Comparison of ENCODE assay signal across 14 mouse cellular contexts in the genomic region with DNA sequence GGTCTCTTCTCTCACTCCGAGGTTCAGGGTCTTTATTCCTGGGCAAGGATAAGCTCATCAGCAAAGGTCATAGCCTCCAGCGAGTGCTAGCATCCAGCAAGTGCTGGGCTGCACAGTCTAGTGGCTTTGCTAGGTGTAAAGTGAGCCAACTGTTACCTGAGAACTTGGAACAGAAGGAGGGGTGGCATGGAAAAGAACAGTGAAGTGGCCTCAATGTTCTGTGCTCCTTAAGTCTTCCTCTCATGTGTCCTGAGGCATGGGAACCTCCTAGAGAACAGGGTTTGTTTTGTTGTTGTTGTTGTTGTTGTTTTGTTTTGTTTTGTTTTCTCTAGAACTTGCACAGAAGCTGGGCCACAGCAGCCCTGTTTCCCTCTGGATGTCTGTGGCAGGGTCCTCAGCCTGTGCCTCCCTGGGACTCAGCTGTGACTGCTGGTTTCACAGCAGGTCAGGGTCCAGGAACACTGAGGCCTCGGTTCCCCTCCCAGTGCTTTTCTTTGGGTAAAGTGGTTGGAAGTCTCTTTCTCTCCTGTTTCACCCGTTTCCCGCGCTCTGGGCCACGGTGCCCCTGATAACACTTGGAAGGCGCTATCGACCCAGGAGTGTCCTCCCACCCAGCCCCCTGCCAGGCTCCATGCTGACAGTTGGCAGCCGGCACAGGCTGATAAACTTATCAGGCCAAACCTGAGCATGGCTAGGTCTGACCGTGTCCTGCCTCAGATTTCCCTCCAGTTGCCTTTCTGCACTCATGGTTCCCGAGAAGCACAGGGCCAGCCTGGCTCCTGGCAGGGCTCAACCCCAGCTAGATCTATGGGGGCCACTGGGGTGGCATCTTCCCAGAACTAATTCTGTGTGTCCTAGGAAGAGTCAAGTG. TPM values are rescaled to one million over a fixed set of nuclear protein-coding genes. Genes with fewer than 3 reads are reported as not detected.
A peak's percentile ranks its signal among the peaks of the same experiment; 100 is the strongest.
DNase-seq lines count a peak whose midpoint lies in the region; ATAC-seq and TF ChIP-seq lines count a peak whose summit lies in the region.
"Had no signal": no experiment of that assay in that cellular context is flagged by ENCODE, and none has a peak within 500 bp of the region (broad histone marks: within the 10 kb centered on the region; RNA-seq: fewer than 3 reads in every experiment).

No protein-coding gene starts in this region.

- TF ChIP-seq CTCF in thymus, adult 2 months (IDR thresholded peaks at IDR 0.05; ENCODE audit: borderline replicate concordance, control insufficient read depth, extremely low read depth, insufficient read depth, low read length, poor library complexity), result no peak

- H3K9ac ChIP-seq in heart, embryonic 11.5 days (ENCODE audit: low read depth, low read length), result peak overlapping the region; percentile 48
- no peak overlapping the region for H3K9ac ChIP-seq in lung, embryonic 15.5 days
- peak overlapping the region; percentile 72 for H3K9ac ChIP-seq in liver, embryonic 16.5 days (ENCODE audit: low read depth, low read length)
- H3K9ac ChIP-seq in stomach, embryonic 16.5 days (ENCODE audit: low read length), result peak overlapping the region; percentile 49; the same call in 1 of the 2 replicates
- H3K9ac ChIP-seq: hindbrain, embryonic 15.5 days had no signal

- intact Hi-C loops in heart, postnatal 10 days (cut with DNase I), result no loop called here

- H3K27me3 ChIP-seq in heart, embryonic 11.5 days (ENCODE audit: control insufficient read depth, insufficient read depth, low read length), result no peaks in the 10 kb centered on the region
- H3K27me3 ChIP-seq in lung, embryonic 15.5 days, result no peaks in the 10 kb centered on the region
- no peaks in the 10 kb centered on the region for H3K27me3 ChIP-seq in liver, embryonic 16.5 days (ENCODE audit: control insufficient read depth, insufficient read depth, low read depth, low read length)
- no peaks in the 10 kb centered on the region for H3K27me3 ChIP-seq in stomach, embryonic 16.5 days (ENCODE audit: control insufficient read depth, insufficient read depth, low read length)
- H3K27me3 ChIP-seq in thymus, adult 2 months (ENCODE audit: control insufficient read depth, insufficient read depth, low read length), result no peaks in the 10 kb centered on the region
- H3K27me3 ChIP-seq: hindbrain, embryonic 15.5 days had no signal

- H3K4me1 ChIP-seq in heart, embryonic 11.5 days (ENCODE audit: control insufficient read depth, insufficient read depth, low read length), result peaks cover 35% of the 10 kb centered on the region
- H3K4me1 ChIP-seq in lung, embryonic 15.5 days, result no peaks in the 10 kb centered on the region
- H3K4me1 ChIP-seq in liver, embryonic 16.5 days (ENCODE audit: control insufficient read depth, low read depth, low read length), result peaks cover 84% of the 10 kb centered on the region
- H3K4me1 ChIP-seq in stomach, embryonic 16.5 days (ENCODE audit: control insufficient read depth, insufficient read depth, low read length), result peaks cover 9% of the 10 kb centered on the region
- H3K4me1 ChIP-seq in thymus, adult 2 months (replicated peaks; ENCODE audit: control insufficient read depth, insufficient read depth, low read length), result peaks cover 35% of the 10 kb centered on the region
- H3K4me1 ChIP-seq: hindbrain, embryonic 15.5 days had no signal

- peak; percentile 74 for ATAC-seq in heart, embryonic 11.5 days (replicated peaks; ENCODE audit: insufficient number of reproducible peaks, low FRiP score, low TSS enrichment)
- peak; percentile 44; the same call in 1 of the 2 replicates for ATAC-seq in lung, embryonic 15.5 days (ENCODE audit: borderline replicate concordance, extremely low read depth, low FRiP score, low TSS enrichment)
- peak; percentile 89 for ATAC-seq in liver, embryonic 16.5 days (ENCODE audit: low read depth)
- peak; percentile 80 for ATAC-seq in stomach, embryonic 16.5 days (ENCODE audit: insufficient read depth, low FRiP score)
- ATAC-seq: forebrain, embryonic 14.5 days had no signal

- no peaks in the 10 kb centered on the region for H3K9me3 ChIP-seq in heart, embryonic 11.5 days (replicated peaks; ENCODE audit: control insufficient read depth, low read length)
- H3K9me3 ChIP-seq in lung, embryonic 15.5 days, result no peaks in the 10 kb centered on the region
- 0 out of 2 replicates have a peak, but pooled peaks cover 2% of the 10 kb centered on the region for H3K9me3 ChIP-seq in liver, embryonic 16.5 days (replicated peaks; ENCODE audit: control insufficient read depth, low read length)
- H3K9me3 ChIP-seq in stomach, embryonic 16.5 days (replicated peaks; ENCODE audit: control insufficient read depth, low read length), result no peaks in the 10 kb centered on the region
- H3K9me3 ChIP-seq: hindbrain, embryonic 15.5 days had no signal

- 0 out of 2 replicates have a peak overlapping the region, but pooled peaks have one; percentile 9 for H3K4me2 ChIP-seq in heart, embryonic 11.5 days
- no peak overlapping the region for H3K4me2 ChIP-seq in lung, embryonic 15.5 days
- peak overlapping the region; percentile 69 for H3K4me2 ChIP-seq in liver, embryonic 16.5 days (ENCODE audit: low read depth, low read length)
- no peak overlapping the region for H3K4me2 ChIP-seq in stomach, embryonic 16.5 days (ENCODE audit: low read depth, low read length)
- H3K4me2 ChIP-seq: hindbrain, embryonic 15.5 days had no signal

- H3K4me3 ChIP-seq in heart, embryonic 11.5 days (ENCODE audit: low read depth, low read length), result no peak overlapping the region
- no peak overlapping the region for H3K4me3 ChIP-seq in lung, embryonic 15.5 days
- peak overlapping the region; percentile 29 for H3K4me3 ChIP-seq in liver, embryonic 16.5 days (ENCODE audit: low read depth, low read length)
- H3K4me3 ChIP-seq in stomach, embryonic 16.5 days (replicated peaks; ENCODE audit: low read length), result no peak overlapping the region
- no peak overlapping the region for H3K4me3 ChIP-seq in thymus, adult 2 months (ENCODE audit: control insufficient read depth, insufficient read depth, low read length)
- H3K4me3 ChIP-seq: hindbrain, embryonic 15.5 days had no signal

- no peak for DNase-seq in heart, postnatal 10 days
- DNase-seq in lung, postnatal 36 days, result no peak
- no peak for DNase-seq in cerebellum, adult 11 months
- DNase-seq in thymus, adult 2 months, result no peak
- DNase-seq: gastrocnemius, postnatal 25 days; left cerebral cortex, postnatal 4 days; retina, postnatal 1 day had no signal

- 15% methylated on average over 12 of the region's 12 CpGs for WGBS in heart, embryonic 11.5 days (ENCODE audit: insufficient replicate concordance)
- 32% methylated on average over 12 of the region's 12 CpGs for WGBS in lung, embryonic 15.5 days
- WGBS in liver, embryonic 16.5 days (ENCODE audit: insufficient replicate concordance), result 10% methylated on average over 12 of the region's 12 CpGs
- 46% methylated on average over 12 of the region's 12 CpGs for WGBS in stomach, embryonic 16.5 days
- WGBS in thymus, adult 2 months, result 81% methylated on average over 12 of the region's 12 CpGs

- H3K36me3 ChIP-seq in heart, embryonic 11.5 days (ENCODE audit: control insufficient read depth, insufficient read depth, low read length), result no peaks in the 10 kb centered on the region
- H3K36me3 ChIP-seq in lung, embryonic 15.5 days, result no peaks in the 10 kb centered on the region
- no peaks in the 10 kb centered on the region for H3K36me3 ChIP-seq in liver, embryonic 16.5 days (ENCODE audit: control insufficient read depth, insufficient read depth)
- no peaks in the 10 kb centered on the region for H3K36me3 ChIP-seq in stomach, embryonic 16.5 days (ENCODE audit: control insufficient read depth, insufficient read depth, low read length)
- H3K36me3 ChIP-seq in thymus, adult 2 months (ENCODE audit: control insufficient read depth, insufficient read depth, low read length), result no peaks in the 10 kb centered on the region
- H3K36me3 ChIP-seq: hindbrain, embryonic 15.5 days had no signal

- no peak for TF ChIP-seq POLR2A in thymus, adult 2 months (IDR thresholded peaks at IDR 0.05; ENCODE audit: control insufficient read depth, extremely low read depth, insufficient read depth, low read length, poor library complexity)

- H3K27ac ChIP-seq in heart, embryonic 11.5 days (ENCODE audit: low read depth, low read length), result peak overlapping the region; percentile 24; the same call in 1 of the 2 replicates
- H3K27ac ChIP-seq in lung, embryonic 15.5 days, result no peak overlapping the region
- peak overlapping the region; percentile 94 for H3K27ac ChIP-seq in liver, embryonic 16.5 days (ENCODE audit: low read length)
- H3K27ac ChIP-seq in stomach, embryonic 16.5 days (ENCODE audit: low read length), result no peak overlapping the region
- no peak overlapping the region for H3K27ac ChIP-seq in thymus, adult 2 months (ENCODE audit: control insufficient read depth, insufficient read depth, low read length)
- H3K27ac ChIP-seq: hindbrain, embryonic 15.5 days; macrophage had no signal

RNA-seq across cellular contexts. Expression of a gene that starts 18.4 kb away (rescaled TPM):
- 22.5 and 23.3 TPM in 2 replicates for polyA plus RNA-seq in heart, embryonic 11.5 days (2014; fragmentation: Nextera tagmentation; extraction: Ambion mirVana)
- total RNA-seq in heart, postnatal 10 days (2021), result 10 to 100 TPM; 14.1 to 15.4 TPM
- polyA plus RNA-seq in lung, embryonic 15.5 days (2015; fragmentation: Nextera tagmentation; extraction: Ambion mirVana), result 45.3 and 46.7 TPM in 2 replicates
- 12.1 TPM in 2 replicates for polyA plus RNA-seq in liver, embryonic 16.5 days (2015; fragmentation: Nextera tagmentation; extraction: Ambion mirVana)
- 37.2 and 38.2 TPM in 2 replicates for polyA plus RNA-seq in stomach, embryonic 16.5 days (2015; fragmentation: Nextera tagmentation; extraction: Ambion mirVana)
- 33.7 and 34.5 TPM in 2 replicates for polyA plus RNA-seq in thymus, adult 2 months (2012; rRNA removed)

RNA-seq across cellular contexts. Expression of a gene that starts 19.8 kb away (rescaled TPM):
- 7.6 and 10.9 TPM in 2 replicates for polyA plus RNA-seq in heart, embryonic 11.5 days (2014; fragmentation: Nextera tagmentation; extraction: Ambion mirVana)
- total RNA-seq in heart, postnatal 10 days (2021), result not detected
- 0.49 and 1.0 TPM in 2 replicates for polyA plus RNA-seq in lung, embryonic 15.5 days (2015; fragmentation: Nextera tagmentation; extraction: Ambion mirVana)
- 88.7 and 89.4 TPM in 2 replicates for polyA plus RNA-seq in liver, embryonic 16.5 days (2015; fragmentation: Nextera tagmentation; extraction: Ambion mirVana)
- polyA plus RNA-seq in stomach, embryonic 16.5 days (2015; fragmentation: Nextera tagmentation; extraction: Ambion mirVana), result 4.3 and 6.5 TPM in 2 replicates
- polyA plus RNA-seq in thymus, adult 2 months (2012; rRNA removed), result 1.8 and 2.0 TPM in 2 replicates
- total RNA-seq: gastrocnemius, postnatal 25 days; left cerebral cortex, postnatal 4 days had no signal
- polyA plus RNA-seq: forebrain, embryonic 14.5 days had no signal

RNA-seq across cellular contexts. Expression of a gene that starts 38.8 kb away (rescaled TPM):
- polyA plus RNA-seq in heart, embryonic 11.5 days (2014; fragmentation: Nextera tagmentation; extraction: Ambion mirVana), result not detected in 2 replicates
- total RNA-seq in heart, postnatal 10 days (2021), result not detected
- 1.9 TPM in 1 of 2 replicates, not detected in the other for polyA plus RNA-seq in lung, embryonic 15.5 days (2015; fragmentation: Nextera tagmentation; extraction: Ambion mirVana)
- polyA plus RNA-seq in liver, embryonic 16.5 days (2015; fragmentation: Nextera tagmentation; extraction: Ambion mirVana), result 1.6 and 9.7 TPM in 2 replicates
- polyA plus RNA-seq in stomach, embryonic 16.5 days (2015; fragmentation: Nextera tagmentation; extraction: Ambion mirVana), result 562 and 718 TPM in 2 replicates
- polyA plus RNA-seq in thymus, adult 2 months (2012; rRNA removed), result 0.42 and 0.49 TPM in 2 replicates
- total RNA-seq: gastrocnemius, postnatal 25 days; left cerebral cortex, postnatal 4 days had no signal
- polyA plus RNA-seq: forebrain, embryonic 14.5 days; macrophage had no signal

RNA-seq across cellular contexts. Expression of a gene that starts 39.1 kb away (rescaled TPM):
- polyA plus RNA-seq in heart, embryonic 11.5 days (2014; fragmentation: Nextera tagmentation; extraction: Ambion mirVana), result 14.2 and 16.2 TPM in 2 replicates
- total RNA-seq in heart, postnatal 10 days (2021), result 10 to 100 TPM; 16.4 to 19.8 TPM
- polyA plus RNA-seq in lung, embryonic 15.5 days (2015; fragmentation: Nextera tagmentation; extraction: Ambion mirVana), result 17.8 and 20.6 TPM in 2 replicates
- 9.6 and 9.8 TPM in 2 replicates for polyA plus RNA-seq in liver, embryonic 16.5 days (2015; fragmentation: Nextera tagmentation; extraction: Ambion mirVana)
- polyA plus RNA-seq in stomach, embryonic 16.5 days (2015; fragmentation: Nextera tagmentation; extraction: Ambion mirVana), result 16.5 and 18.8 TPM in 2 replicates
- polyA plus RNA-seq in thymus, adult 2 months (2012; rRNA removed), result 24.7 and 25.3 TPM in 2 replicates

Comparison
In these comparisons a context has a peak if more than half of its experiments do, and no peak if none do; other contexts are left out.
1. H3K27ac ChIP-seq: peak in heart, embryonic 11.5 days (single experiment) and liver, embryonic 16.5 days (single experiment); none in lung, embryonic 15.5 days (single experiment), stomach, embryonic 16.5 days (single experiment) and thymus, adult 2 months (single experiment).
2. H3K4me2 ChIP-seq: peak in heart, embryonic 11.5 days (single experiment) and liver, embryonic 16.5 days (single experiment); none in lung, embryonic 15.5 days (single experiment) and stomach, embryonic 16.5 days (single experiment).
3. RNA of a gene that starts 38.8 kb away (polyA plus RNA-seq): 562 to 718 TPM in stomach, embryonic 16.5 days; 1.6 to 9.7 TPM in liver, embryonic 16.5 days, 0.42 to 0.49 TPM in thymus, adult 2 months, not detected in heart, embryonic 11.5 days and 1.9 TPM in lung, embryonic 15.5 days; every median in the first group is over 10 times any median in the second.
4. Peak in every context shown above with its lines, with median percentiles within 50 percentile points of each other: ATAC-seq.